Mouse (Mus musculus) heart, postnatal 14 days (tissue): ENCODE measurements around the gene Slc22a12. TPM values are rescaled to one million over a fixed set of nuclear protein-coding genes. Genes with fewer than 3 reads are reported as not detected.

Experiments used
- DNase-seq, 2 experiments: peaks; one replicate each; pipeline ENCODE4 v3.0.0; 2021 to 2022
- intact Hi-C: fragments of 180-260 bp; cut with DNase I; formaldehyde crosslinking; loops from one replicate; pipeline ENCODE4 v1.15.1; 2025
- total RNA-seq, 2 experiments: library from RNA; stranded (reverse); gene quantifications; 2 replicates each; pipeline ENCODE4 v1.2.3; 2021

The Slc22a12 gene
- total RNA-seq, 2 experiments from 2014 or later, result not detected

DNA sequence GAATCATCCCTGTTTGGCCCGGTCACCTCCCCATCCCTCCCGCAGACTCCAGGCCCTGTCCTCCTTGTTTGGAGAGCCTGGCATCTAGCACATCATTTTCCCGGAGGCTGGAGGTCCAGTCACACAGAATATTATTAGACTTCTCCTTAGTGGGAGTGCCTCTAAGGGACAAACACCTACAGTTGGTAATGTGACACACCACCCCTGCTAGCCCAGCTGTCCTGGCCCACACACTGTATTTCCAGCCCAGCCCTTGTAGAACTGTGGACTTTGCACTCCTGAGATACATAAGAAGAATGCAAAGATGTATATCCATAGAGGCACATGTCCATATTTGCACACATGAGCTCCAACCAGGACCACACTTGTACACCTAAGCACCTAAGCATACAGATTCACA lies 21.2 kb downstream of the Slc22a12 start:
- no peak for DNase-seq
- intact Hi-C loops, result no loop called here

DNA sequence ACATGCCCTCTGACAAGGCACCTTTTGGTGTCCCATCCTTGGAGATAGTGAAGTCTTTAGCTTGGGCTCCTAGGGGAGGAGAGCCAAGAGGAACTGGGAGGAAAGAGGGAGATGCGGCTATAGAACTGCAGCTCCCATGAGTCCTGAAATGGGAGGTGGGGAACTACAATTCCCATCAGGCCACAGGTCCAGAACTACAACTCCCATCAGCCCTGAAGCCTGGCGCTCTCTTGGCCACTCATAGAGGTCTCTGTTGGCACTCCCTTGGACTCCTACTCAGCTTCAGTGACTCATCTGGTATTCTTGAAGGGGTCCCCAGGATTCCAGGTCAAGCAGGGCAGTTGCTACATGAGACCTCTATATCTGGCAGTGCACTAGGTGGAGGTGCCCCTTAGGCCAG lies 23.3 kb downstream of the Slc22a12 start:
- intact Hi-C loops, result no loop called here
- no peak for DNase-seq

DNA sequence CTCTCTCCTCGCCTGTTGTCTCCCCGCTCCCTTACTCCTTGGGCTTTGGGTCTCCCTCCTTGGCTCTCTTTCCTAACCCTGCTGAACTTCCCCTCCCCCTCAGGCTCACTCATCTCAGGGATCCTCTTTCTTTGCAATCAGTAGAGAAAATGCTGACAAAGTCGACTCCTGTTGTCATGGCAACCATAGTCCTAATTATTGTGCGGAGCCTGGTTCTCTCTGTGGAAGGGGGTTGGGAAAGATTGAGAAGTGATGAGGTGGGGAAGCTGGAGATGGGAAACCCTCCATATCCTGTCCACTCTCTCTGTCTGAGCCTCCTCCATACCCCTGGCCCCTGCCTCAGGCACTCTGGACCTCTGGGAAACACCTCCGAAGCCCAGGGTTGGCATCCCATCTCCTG lies 24.2 kb downstream of the Slc22a12 start:
- intact Hi-C loops, result no loop called here
- no peak for DNase-seq

DNA sequence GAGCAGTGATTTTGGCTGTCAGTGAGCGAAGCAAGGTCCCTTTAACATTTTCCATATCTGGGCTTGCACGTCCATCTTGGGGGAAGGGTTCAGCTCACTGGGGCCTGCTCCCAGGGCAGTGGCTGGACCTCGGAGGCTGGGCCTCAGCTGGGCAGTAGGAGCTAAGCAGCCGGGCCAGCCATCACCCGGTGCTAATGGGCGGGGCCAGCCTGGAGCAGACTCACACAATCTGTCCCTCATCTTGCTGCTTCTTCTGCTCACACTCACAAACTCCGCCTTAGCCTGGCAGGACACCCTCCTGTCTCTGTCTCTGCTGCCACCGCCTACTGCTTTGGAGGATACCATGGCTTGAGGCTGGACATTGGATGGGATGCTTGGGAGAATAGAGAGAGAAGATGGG lies 26.7 kb downstream of the Slc22a12 start:
- intact Hi-C loops, result no loop called here

DNA sequence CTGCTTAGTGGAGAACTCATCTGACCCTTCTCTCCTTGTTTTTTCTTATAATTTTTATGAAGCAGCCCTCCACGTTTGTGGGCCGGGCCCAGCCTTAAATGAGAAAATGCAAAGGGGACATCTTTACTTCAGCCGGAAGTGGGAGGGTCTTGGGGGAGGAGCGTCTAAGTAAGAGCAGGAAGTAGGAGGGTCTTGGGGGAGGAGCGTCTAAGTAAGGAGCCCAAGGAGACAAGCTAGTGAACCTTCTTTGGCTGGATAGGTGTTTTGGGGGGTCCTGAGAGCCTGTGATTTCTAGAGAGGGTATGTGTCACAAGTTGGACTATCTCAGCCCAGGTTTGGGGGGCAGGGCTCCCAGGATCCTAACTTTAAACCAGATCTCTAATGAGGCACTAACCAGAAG lies 27.4 kb downstream of the Slc22a12 start:
- no peak for DNase-seq
- intact Hi-C loops, result no loop called here

More for the DNA sequence above, 26.7 kb downstream of the Slc22a12 start:
- DNase-seq, result no peak

- intact Hi-C loops, result no loop called here
- no peak for DNase-seq
Observed at GRCm38 (mm10) chr19:6514940-6515339, 27.9 kb downstream of the Slc22a12 start.

GRCm38 (mm10) chr19:6513389-6514139 lies 29.3 kb downstream of the Slc22a12 start:
- no peak for DNase-seq
- intact Hi-C loops, result no loop called here

DNA sequence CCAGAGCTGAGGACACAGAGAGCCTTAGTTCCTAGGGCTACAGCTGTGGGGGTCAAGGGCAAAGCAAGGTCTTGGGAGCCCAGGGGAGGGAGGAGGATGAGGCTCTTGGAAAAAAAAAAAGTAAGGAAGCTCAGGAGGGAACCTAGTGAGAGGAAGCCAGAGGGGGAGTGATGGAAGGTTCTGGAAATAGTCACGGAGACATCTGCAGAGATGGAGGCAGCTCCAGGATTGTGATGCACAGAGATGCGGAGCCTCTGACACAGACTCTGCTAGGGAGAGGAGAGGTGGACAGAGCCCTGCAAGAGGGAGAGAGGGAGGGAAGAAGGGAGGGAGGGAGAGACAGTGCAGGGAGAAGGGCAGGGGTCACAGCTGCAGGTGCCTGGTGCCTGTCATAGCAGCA lies 32.3 kb downstream of the Slc22a12 start:
- DNase-seq, result no peak
- intact Hi-C loops, result no loop called here

DNA sequence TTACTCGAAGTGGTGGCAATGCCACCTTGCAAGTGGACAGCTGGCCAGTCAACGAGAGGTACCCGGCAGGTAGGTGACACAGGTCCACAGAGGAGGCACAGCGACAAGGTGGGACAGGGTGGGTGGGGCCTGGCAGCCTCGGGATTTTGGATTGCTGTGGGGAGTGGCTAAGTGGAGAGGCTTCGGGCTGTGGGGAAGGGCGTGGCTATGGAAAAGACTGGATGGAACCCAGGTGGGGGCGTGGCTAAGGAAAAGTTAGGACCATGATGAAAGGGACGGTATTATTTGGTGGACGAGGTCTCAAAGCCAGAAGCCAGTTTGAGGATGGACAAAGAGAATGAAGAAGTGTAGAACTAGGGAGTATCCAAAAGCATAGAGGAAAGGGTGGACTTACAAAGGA lies 33.0 kb downstream of the Slc22a12 start:
- intact Hi-C loops, result no loop called here
- DNase-seq, result no peak

DNA sequence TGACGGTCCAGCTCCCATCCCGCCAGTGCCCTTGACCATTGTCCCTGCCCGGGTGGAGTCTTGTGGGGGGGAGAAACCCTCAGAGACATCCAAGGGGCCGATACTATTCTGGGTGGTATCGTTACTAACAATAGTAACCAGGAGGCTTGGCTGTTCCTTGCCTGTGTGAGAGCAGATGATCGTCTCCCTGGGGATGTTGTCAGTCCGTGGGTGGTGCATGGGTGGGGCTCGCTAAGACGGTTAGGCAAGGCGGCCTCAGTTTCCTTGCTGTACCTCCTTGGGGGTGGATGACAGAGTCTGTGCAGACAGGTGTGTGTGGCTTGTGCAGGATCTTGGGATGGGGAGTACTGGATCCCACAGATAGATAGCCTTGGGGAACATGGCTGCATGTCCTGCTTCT lies 35.4 kb downstream of the Slc22a12 start:
- no peak for DNase-seq
- intact Hi-C loops, result no loop called here

GRCm38 (mm10) chr19:6504656-6505045 lies 38.2 kb downstream of the Slc22a12 start:
- no peak for DNase-seq
- intact Hi-C loops, result no loop called here

DNA sequence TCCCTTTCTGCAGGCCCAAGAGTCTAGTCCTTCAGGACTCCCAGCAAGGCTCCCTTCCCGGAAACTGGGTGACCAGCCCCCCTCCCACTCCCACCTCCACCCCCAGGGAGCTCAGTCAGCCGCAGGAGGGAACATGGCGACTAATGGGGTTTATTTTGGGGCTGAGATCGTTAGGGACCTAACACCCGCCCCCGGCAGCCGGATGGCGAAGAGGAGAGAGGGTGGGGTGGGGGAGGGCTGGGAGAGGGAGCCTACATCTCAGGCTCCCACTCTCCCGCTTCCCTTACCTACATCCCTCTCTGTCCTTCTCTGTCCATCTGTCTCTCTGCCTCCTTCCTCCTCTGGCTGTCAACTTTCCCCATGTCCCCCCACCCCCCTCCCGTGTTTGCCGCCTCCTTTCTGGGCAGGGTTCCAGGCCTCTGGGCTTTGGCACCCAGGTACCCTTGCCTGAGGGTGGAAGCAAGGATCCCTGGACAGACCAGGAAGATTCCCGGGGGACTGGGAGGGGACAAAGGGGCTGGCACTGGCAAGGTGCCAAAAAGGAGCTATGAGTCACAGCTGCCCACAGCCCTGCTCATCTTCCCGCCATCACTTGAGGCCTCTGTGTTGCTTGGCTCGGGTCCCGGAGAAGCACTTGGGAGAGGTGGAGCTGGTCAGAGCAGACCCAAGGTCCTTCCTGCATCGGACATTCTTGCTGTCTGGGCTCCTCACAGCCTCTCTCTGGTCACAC lies 38.7 kb downstream of the Slc22a12 start:
- intact Hi-C loops, result no loop called here

DNA sequence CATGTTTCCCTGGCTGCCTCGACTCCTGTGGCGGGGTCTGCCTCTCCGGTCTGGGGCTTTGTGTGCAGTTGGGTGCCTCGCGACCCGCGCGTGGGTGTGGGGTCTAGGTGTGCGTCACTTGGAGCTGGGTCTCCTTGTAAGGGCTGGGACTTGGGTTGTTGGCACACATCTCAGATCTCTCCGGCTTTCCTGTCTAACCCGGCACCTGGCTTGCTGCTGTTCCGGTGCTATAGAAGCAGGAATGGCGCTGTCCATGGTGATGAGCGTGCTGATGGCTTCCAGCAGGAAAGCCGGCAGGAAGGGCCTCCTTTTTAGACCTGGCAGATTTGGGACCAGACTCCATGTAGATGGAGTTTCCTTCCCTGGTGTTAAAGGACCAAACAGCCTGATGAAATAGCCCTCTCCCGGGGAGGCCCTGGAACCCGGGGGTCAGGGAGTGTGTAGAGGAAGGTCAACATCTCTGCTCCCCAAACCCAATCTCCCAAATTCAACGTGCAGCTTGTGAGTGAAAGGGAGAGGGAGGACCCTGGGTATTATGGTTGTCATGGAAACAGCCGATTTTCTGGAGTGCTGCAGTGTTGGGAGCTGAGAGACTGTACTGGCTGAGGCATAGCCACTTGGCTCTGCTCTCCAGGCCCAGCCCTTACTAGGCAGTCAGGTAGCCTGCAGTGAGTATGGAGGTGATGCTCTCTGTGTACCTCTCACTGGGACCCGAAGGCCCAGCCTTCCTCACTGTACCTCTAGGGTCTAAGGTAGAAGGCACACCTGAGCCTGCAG lies 40.1 kb downstream of the Slc22a12 start:
- intact Hi-C loops, result no loop called here
- peak; percentile 56 to 81 for DNase-seq

More for the DNA sequence above, 38.7 kb downstream of the Slc22a12 start:
- DNase-seq, result no peak

DNA sequence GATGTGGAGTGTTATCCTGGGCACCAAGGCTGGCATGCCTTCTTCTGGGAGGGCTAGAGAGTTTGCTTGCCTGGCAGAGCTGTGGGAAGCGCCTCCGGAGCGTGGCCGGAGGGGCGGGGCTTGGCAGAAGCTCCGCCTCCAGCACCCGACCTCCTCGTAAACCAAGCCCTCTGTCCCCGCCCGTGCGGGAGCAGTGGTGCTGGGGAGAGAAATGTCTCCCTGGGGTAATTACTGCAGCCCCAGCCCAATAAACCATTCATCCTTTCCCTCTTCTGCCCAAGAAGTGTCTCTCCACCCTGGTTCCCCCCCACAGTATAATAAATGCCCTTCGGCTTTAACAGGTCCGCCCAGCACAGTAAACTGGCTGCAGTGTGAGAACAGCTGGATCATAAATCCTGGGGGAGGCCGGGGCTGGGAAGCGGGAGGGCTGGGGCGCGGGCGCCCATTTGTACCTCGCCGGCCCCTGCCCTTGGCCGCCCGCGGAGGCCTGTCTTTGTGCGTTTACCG lies 40.7 kb downstream of the Slc22a12 start:
- peak; percentile 19 to 38 for DNase-seq
- intact Hi-C loops, result no loop called here

DNA sequence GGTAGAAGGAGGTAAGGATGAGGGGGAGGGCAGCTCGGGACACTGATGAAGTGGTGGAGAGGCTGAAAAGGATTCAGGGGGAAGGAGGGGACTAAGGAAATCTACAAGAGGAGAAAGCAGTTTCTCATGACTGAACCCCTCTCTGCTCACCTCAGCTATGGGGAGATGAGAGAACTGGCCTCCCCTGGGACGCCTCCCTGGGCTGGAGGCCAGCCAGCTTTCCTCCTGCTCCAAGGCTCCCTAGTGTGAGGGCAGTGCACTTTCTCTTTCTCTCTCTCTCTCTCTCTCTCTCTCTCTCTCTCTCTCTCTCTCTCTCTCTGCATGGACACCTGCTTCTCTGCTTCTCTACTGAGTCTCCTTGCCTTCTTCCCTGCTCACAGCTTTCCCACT lies 42.2 kb downstream of the Slc22a12 start:
- no peak for DNase-seq
- intact Hi-C loops, result no loop called here

GRCm38 (mm10) chr19:6499860-6500635 lies 42.8 kb downstream of the Slc22a12 start:
- DNase-seq, result no peak
- intact Hi-C loops, result no loop called here

DNA sequence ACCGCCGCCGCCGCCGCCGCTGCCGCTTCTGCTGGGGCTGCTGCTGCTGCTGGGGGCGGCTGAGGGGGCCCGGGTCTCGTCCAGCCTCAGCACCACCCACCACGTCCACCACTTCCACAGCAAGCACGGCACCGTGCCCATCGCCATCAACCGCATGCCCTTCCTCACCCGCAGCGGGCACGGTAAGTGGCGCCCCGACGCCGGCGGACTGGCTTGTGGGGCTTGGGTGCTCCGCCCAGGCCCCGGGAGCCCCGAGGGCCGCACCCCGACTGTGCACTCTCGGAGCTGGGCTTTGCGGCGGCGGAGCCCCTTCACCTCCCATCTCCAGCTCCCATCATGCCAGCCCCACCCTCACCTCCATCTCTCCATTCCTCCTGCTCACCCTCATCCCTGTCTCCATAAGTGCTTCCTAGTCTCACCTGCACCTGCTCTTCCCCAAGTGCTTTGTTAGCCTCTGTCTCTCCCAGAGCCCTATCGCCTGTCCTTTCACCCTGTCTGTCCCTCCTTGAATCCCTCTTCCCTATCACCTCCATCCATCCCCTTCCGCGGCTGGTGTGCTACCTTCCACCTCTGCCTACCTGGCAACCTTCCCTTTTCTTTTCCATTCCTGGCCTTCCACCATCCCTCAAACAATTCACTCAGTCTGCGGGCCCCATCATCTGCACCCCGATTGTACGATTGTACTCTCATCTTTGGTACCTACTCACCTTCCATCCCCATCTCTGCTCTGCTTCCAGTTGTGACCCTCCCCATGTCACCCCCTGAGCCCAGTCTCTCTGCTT lies 44.3 kb downstream of the Slc22a12 start:
- no peak for DNase-seq
- intact Hi-C loops, result no loop called here

GRCm38 (mm10) chr19:6497803-6498202 lies 45.0 kb downstream of the Slc22a12 start:
- intact Hi-C loops, result no loop called here
- DNase-seq, result peak; percentile 16 to 27

GRCm38 (mm10) chr19:6497150-6497801 lies 45.6 kb downstream of the Slc22a12 start:
- peak; percentile 23 to 43 for DNase-seq

More at GRCm38 (mm10) chr19:6497150-6497801, 45.6 kb downstream of the Slc22a12 start:
- intact Hi-C loops, result no loop called here
